Mouse (Mus musculus) limb, embryonic 10.5 days (tissue): Measurements from ENCODE around the gene Hoxa5. TPM values are rescaled to one million over a fixed set of nuclear protein-coding genes. Genes with fewer than 3 reads are reported as not detected.
A peak's percentile ranks its signal among the peaks of the same experiment; 100 is the strongest.

Experiments used
- DNase-seq: peaks from one replicate; pipeline ENCODE4 v3.0.0-alpha.2; 2017; ENCODE audit warnings: low spot score
- H3K27ac ChIP-seq: fragments of 300-500 bp; sonication (generic); 2 replicates; pipeline ENCODE4 v1.5.1; 2016; ENCODE audit warnings: mild to moderate bottlenecking
- H3K27me3 ChIP-seq: fragments of 300-500 bp; sonication (generic); 2 replicates; pipeline ENCODE4 v1.6.1; 2016; ENCODE audit warnings: low read depth, mild to moderate bottlenecking; ENCODE audit not compliant: poor library complexity, severe bottlenecking
- H3K36me3 ChIP-seq: fragments of 300-500 bp; sonication (generic); 2 replicates; pipeline ENCODE4 v1.6.1; 2016; ENCODE audit warnings: mild to moderate bottlenecking, moderate library complexity
- H3K4me1 ChIP-seq: fragments of 300-500 bp; sonication (generic); 2 replicates; pipeline ENCODE4 v1.6.1; 2016
- H3K4me3 ChIP-seq: fragments of 300-500 bp; sonication (generic); 2 replicates; pipeline ENCODE4 v1.5.1; 2016; ENCODE audit warnings: mild to moderate bottlenecking, moderate library complexity
- H3K9me3 ChIP-seq: fragments of 300-500 bp; sonication (generic); replicated peaks from 2 replicates; pipeline ENCODE4 v1.6.1; 2016; ENCODE audit warnings: mild to moderate bottlenecking
- WGBS: fragments of 180-500 bp; shearing (Covaris S2); methylation state at CpG from one replicate; pipeline ENCODE4 v1.1.7; 2016; 5-methylcytosine and 5-hydroxymethylcytosine counted together
- polyA plus RNA-seq: library from polyadenylated mRNA; unstranded; fragments of >200 nt; fragmentation: Nextera tagmentation; extraction: Ambion mirVana; gene quantifications from 2 replicates; pipeline ENCODE4 v1.2.1, GENCODE M21; 2016

The Hoxa5 gene
- polyA plus RNA-seq, 1 experiment from 2014 or later: 10.4 TPM

- Histone ChIP-seq H3K27ac (peak overlapping the region; percentile 81), H3K4me3 (peak overlapping the region; percentile 47), H3K36me3 (peaks cover 21% of the 10 kb centered on the region), H3K27me3 (peaks cover 80% of the 10 kb centered on the region), H3K4me1 (peaks cover 98% of the 10 kb centered on the region), H3K9me3 (no peaks in the 10 kb centered on the region)
- 18% methylated on average over 5 of the region's 5 CpGs for WGBS
- DNase-seq: no peak
These were observed 33.5 kb downstream of the Hoxa5 start for GRCm38 (mm10) chr6:52170898-52171223.

GRCm38 (mm10) chr6:52170166-52170897 lies 34.1 kb downstream of the Hoxa5 start:
- Histone ChIP-seq H3K4me1 (peaks cover 98% of the 10 kb centered on the region), H3K4me3 (peak overlapping the region; percentile 47), H3K9me3 (no peaks in the 10 kb centered on the region), H3K27ac (peak overlapping the region; percentile 81), H3K36me3 (peaks cover 21% of the 10 kb centered on the region), H3K27me3 (peaks cover 75% of the 10 kb centered on the region)
- peak; percentile 70 for DNase-seq
- WGBS: 4% methylated on average over 40 of the region's 40 CpGs

GRCm38 (mm10) chr6:52169499-52170165 lies 34.8 kb downstream of the Hoxa5 start:
- no peak for DNase-seq
- Histone ChIP-seq H3K4me3 (peak overlapping the region; percentile 47), H3K27me3 (peaks cover 72% of the 10 kb centered on the region), H3K9me3 (no peaks in the 10 kb centered on the region), H3K36me3 (peaks cover 21% of the 10 kb centered on the region), H3K27ac (peak overlapping the region; percentile 81), H3K4me1 (peaks cover 98% of the 10 kb centered on the region)
- WGBS: 18% methylated on average over 16 of the region's 16 CpGs

- H3K27ac ChIP-seq: peak overlapping the region; percentile 86
- H3K4me3 ChIP-seq: peak overlapping the region; percentile 41
- H3K9me3 ChIP-seq: no peaks in the 10 kb centered on the region
- H3K4me1 ChIP-seq: peaks cover 98% of the 10 kb centered on the region
- 3% methylated on average over 42 of the region's 42 CpGs for WGBS
- DNase-seq: peak; percentile 71
- H3K36me3 ChIP-seq: peaks cover 21% of the 10 kb centered on the region
- H3K27me3 ChIP-seq: peaks cover 71% of the 10 kb centered on the region
These were observed 36.0 kb downstream of the Hoxa5 start for GRCm38 (mm10) chr6:52168191-52169055.

GRCm38 (mm10) chr6:52167736-52168161 lies 36.6 kb downstream of the Hoxa5 start:
- H3K27me3 ChIP-seq: peaks cover 66% of the 10 kb centered on the region
- peak; percentile 47 for DNase-seq
- H3K4me1 ChIP-seq: peaks cover 98% of the 10 kb centered on the region
- WGBS: 9% methylated on average over 14 of the region's 14 CpGs
- peaks cover 21% of the 10 kb centered on the region for H3K36me3 ChIP-seq
- H3K4me3 ChIP-seq: peak overlapping the region; percentile 41
- peak overlapping the region; percentile 86 for H3K27ac ChIP-seq
- H3K9me3 ChIP-seq: no peaks in the 10 kb centered on the region

- DNase-seq: no peak
- 28% methylated on average over 1 of the region's 1 CpGs for WGBS
- Histone ChIP-seq H3K36me3 (peaks cover 19% of the 10 kb centered on the region), H3K9me3 (no peaks in the 10 kb centered on the region), H3K27ac (peak overlapping the region; percentile 86), H3K4me3 (peak overlapping the region; percentile 41), H3K4me1 (peaks cover 96% of the 10 kb centered on the region), H3K27me3 (peaks cover 65% of the 10 kb centered on the region)
These were observed 37.2 kb downstream of the Hoxa5 start for GRCm38 (mm10) chr6:52167176-52167575.

GRCm38 (mm10) chr6:52166431-52167077 lies 37.8 kb downstream of the Hoxa5 start:
- H3K4me1 ChIP-seq: peaks cover 95% of the 10 kb centered on the region
- peak overlapping the region; percentile 90 for H3K27ac ChIP-seq
- H3K36me3 ChIP-seq: peaks cover 15% of the 10 kb centered on the region
- peaks cover 58% of the 10 kb centered on the region for H3K27me3 ChIP-seq
- H3K9me3 ChIP-seq: no peaks in the 10 kb centered on the region
- H3K4me3 ChIP-seq: peak overlapping the region; percentile 41; the same call in 1 of the 2 replicates
- DNase-seq: peak; percentile 48
- 2% methylated on average over 4 of the region's 4 CpGs for WGBS

GRCm38 (mm10) chr6:52165441-52166370 lies 38.7 kb downstream of the Hoxa5 start:
- DNase-seq: peak; percentile 72
- H3K27ac ChIP-seq: peak overlapping the region; percentile 90
- peaks cover 50% of the 10 kb centered on the region for H3K27me3 ChIP-seq
- no peaks in the 10 kb centered on the region for H3K9me3 ChIP-seq
- H3K36me3 ChIP-seq: peaks cover 13% of the 10 kb centered on the region
- WGBS: under 1% methylated on average over 28 of the region's 28 CpGs
- peak overlapping the region; percentile 58 for H3K4me3 ChIP-seq
- peaks cover 95% of the 10 kb centered on the region for H3K4me1 ChIP-seq

GRCm38 (mm10) chr6:52164626-52165440 lies 39.6 kb downstream of the Hoxa5 start, which contains the start of gene Hoxa2:
Hoxa2 (minus strand) TSS chr6:52164831.
- peak; percentile 77 for DNase-seq
- H3K36me3 ChIP-seq: peaks cover 4% of the 10 kb centered on the region
- H3K9me3 ChIP-seq: no peaks in the 10 kb centered on the region
- peak within 1 kb of the TSS; percentile 58 for H3K4me3 ChIP-seq
- WGBS: under 1% methylated on average over 25 of the region's 25 CpGs
- peak within 1 kb of the TSS; percentile 90 for H3K27ac ChIP-seq
- peaks cover 95% of the 10 kb centered on the region for H3K4me1 ChIP-seq
- peaks cover 46% of the 10 kb centered on the region for H3K27me3 ChIP-seq

GRCm38 (mm10) chr6:52164051-52164625 lies 40.2 kb downstream of the Hoxa5 start:
- no peaks in the 10 kb centered on the region for H3K9me3 ChIP-seq
- 0 out of 2 replicates have a peak, but pooled peaks cover 2% of the 10 kb centered on the region for H3K36me3 ChIP-seq
- peaks cover 96% of the 10 kb centered on the region for H3K4me1 ChIP-seq
- H3K27me3 ChIP-seq: peaks cover 49% of the 10 kb centered on the region
- H3K27ac ChIP-seq: peak overlapping the region; percentile 90
- WGBS: under 1% methylated on average over 39 of the region's 39 CpGs
- DNase-seq: peak; percentile 79
- peak overlapping the region; percentile 58 for H3K4me3 ChIP-seq
